Mouse (Mus musculus) neural tube, embryonic 14.5 days (tissue): Measurements from ENCODE around the gene Padi1. TPM values are rescaled to one million over a fixed set of nuclear protein-coding genes. Genes with fewer than 3 reads are reported as not detected.

Source experiments
- ATAC-seq: fragments of 200-750 bp; cut with Nextera tagmentation; 2 replicates; pipeline ENCODE4 v1.8.0; 2017; ENCODE audit warnings: low read depth, mild to moderate bottlenecking, moderate TSS enrichment, moderate library complexity
- H3K27ac ChIP-seq: fragments of 300-500 bp; sonication (generic); 2 replicates; pipeline ENCODE4 v1.5.1; 2014; ENCODE audit warnings: low read depth, mild to moderate bottlenecking, control low read depth, low read length, moderate library complexity, mixed read lengths
- H3K27me3 ChIP-seq: fragments of 300-500 bp; sonication (generic); 2 replicates; pipeline ENCODE4 v1.6.1; 2014; ENCODE audit warnings: low read length; ENCODE audit not compliant: control insufficient read depth, insufficient read depth
- H3K36me3 ChIP-seq: fragments of 300-500 bp; sonication (generic); 2 replicates; pipeline ENCODE4 v1.6.1; 2014; ENCODE audit warnings: low read length, mixed read lengths; ENCODE audit not compliant: control insufficient read depth, insufficient read depth
- H3K4me1 ChIP-seq: fragments of 300-500 bp; sonication (generic); 2 replicates; pipeline ENCODE4 v1.6.1; 2014; ENCODE audit warnings: low read length; ENCODE audit not compliant: control insufficient read depth, insufficient read depth
- H3K4me2 ChIP-seq: fragments of 300-500 bp; sonication (generic); 2 replicates; pipeline ENCODE4 v1.6.1; 2014; ENCODE audit warnings: mild to moderate bottlenecking, low read depth, low read length, control low read depth
- H3K4me3 ChIP-seq: fragments of 300-500 bp; sonication (generic); 2 replicates; pipeline ENCODE4 v1.5.1; 2014; ENCODE audit warnings: low read depth, low read length, control low read depth, mixed read lengths
- H3K9ac ChIP-seq: fragments of 300-500 bp; sonication (generic); replicated peaks from 2 replicates; pipeline ENCODE4 v1.6.1; 2014; ENCODE audit warnings: low read depth, mild to moderate bottlenecking, control low read depth, low read length, mixed read lengths
- H3K9me3 ChIP-seq: fragments of 300-500 bp; sonication (generic); 2 replicates; pipeline ENCODE4 v1.6.1; 2016; ENCODE audit warnings: low read length; ENCODE audit not compliant: control insufficient read depth
- WGBS: fragments of 180-500 bp; shearing (Covaris S2); extraction: QIAGEN DNeasy Blood & Tissue Kit; methylation state at CpG from one replicate; pipeline ENCODE4 v1.1.7; 2014; 5-methylcytosine and 5-hydroxymethylcytosine counted together
- polyA plus RNA-seq: library from polyadenylated mRNA; unstranded; fragments of >200 nt; fragmentation: Nextera tagmentation; extraction: Ambion mirVana; gene quantifications from 2 replicates; pipeline ENCODE4 v1.2.1, GENCODE M21; 2014

The Padi1 gene
- polyA plus RNA-seq, 1 experiment from 2014 or later, result not detected

DNA sequence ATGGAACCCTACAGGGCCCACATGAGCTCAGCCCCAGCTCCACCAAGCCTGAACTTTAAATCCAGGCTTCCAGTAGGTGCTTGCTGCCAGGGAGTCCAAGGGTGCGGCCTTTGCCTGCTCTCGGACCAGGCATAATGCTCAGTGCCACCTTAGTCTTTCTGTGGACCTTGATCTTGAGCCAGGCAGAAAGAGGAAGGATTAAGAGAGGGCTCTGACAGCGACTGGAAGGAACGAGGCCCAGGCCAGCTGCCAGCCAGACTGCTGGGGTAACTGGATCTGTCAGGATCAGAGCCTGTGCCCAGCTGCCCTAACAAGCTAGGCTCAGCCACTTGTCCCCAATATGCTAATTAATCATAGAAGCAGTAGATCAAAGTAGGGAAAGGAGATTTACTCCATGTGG is 34.2 kb upstream of the Padi1 start:
- Histone ChIP-seq H3K9ac (no peak overlapping the region), H3K4me1 (no peaks in the 10 kb centered on the region), H3K27ac (no peak overlapping the region), H3K36me3 (no peaks in the 10 kb centered on the region), H3K4me3 (no peak overlapping the region), H3K4me2 (no peak overlapping the region), H3K9me3 (no peaks in the 10 kb centered on the region), H3K27me3 (no peaks in the 10 kb centered on the region)
- no peak for ATAC-seq
- WGBS, result 79% methylated on average over 4 of the region's 4 CpGs

DNA sequence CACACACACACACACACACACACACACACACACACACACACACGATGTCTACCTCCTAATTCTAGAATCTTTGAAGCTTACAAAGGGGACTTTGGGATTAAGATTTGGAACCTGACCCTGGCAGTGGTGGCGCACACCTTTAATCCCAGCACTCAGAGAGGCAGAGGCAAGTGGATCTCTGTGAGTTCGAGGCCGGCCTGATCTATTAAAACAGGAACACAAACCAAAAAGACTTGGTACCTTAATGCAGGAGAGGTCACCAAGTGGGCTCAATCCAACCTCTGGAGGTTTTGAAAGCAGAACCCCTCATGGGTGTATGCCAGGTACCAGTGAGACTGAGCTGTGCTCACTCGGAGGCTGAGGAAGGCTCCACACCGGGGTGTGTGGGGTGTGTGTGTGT is 33.5 kb upstream of the Padi1 start:
- Histone ChIP-seq H3K9me3 (no peaks in the 10 kb centered on the region), H3K4me1 (no peaks in the 10 kb centered on the region), H3K27ac (no peak overlapping the region), H3K27me3 (no peaks in the 10 kb centered on the region), H3K4me2 (no peak overlapping the region), H3K36me3 (no peaks in the 10 kb centered on the region), H3K4me3 (no peak overlapping the region), H3K9ac (no peak overlapping the region)
- ATAC-seq, result no peak
- WGBS, result 95% methylated on average over 6 of the region's 6 CpGs

DNA sequence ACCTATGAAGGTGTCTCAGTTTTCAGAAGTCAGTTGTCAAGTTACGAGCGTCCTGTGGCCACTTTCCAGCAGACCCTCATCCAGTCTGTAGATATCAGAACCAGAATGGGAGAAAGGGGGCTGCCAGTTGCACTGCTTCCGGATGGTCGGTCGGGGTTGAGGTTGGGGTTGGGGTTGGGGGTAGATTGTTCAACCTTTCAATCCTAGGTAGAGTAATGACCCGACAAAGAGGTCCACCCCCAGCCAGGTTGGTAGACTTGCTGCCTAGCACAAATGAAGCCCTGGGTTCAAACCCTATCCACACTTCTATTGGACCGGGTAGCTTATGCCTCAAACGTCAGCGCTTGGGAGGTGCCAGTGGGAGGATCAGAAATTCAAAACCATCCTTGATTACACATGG is 33.1 kb upstream of the Padi1 start:
- Histone ChIP-seq H3K4me2 (no peak overlapping the region), H3K27ac (no peak overlapping the region), H3K27me3 (no peaks in the 10 kb centered on the region), H3K9me3 (no peaks in the 10 kb centered on the region), H3K9ac (no peak overlapping the region), H3K4me3 (no peak overlapping the region), H3K36me3 (no peaks in the 10 kb centered on the region), H3K4me1 (no peaks in the 10 kb centered on the region)
- WGBS, result 91% methylated on average over 9 of the region's 9 CpGs
- no peak for ATAC-seq

DNA sequence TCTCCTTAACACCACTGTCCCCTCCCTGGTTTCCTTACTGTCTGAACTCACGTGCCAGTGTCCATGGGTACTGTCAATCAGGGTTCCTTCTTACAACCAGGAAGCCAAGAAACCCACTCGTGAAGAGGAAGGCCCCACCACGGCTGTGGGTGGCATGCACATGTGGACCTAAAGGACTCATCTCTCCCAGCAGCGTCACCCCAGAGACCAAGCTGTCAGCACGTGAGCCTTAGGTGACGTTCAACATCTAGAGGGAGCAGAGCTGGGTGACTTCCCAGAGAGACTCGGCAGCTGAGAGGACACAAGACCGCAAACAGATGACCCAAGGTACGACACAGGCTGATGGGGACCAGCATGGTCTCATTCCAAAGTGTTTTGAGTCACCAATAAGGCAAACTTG is 31.9 kb upstream of the Padi1 start:
- Histone ChIP-seq H3K27ac (no peak overlapping the region), H3K36me3 (no peaks in the 10 kb centered on the region), H3K9me3 (no peaks in the 10 kb centered on the region), H3K4me1 (no peaks in the 10 kb centered on the region), H3K27me3 (no peaks in the 10 kb centered on the region), H3K4me2 (no peak overlapping the region), H3K4me3 (no peak overlapping the region), H3K9ac (no peak overlapping the region)
- ATAC-seq, result no peak
- WGBS, result 61% methylated on average over 9 of the region's 9 CpGs

DNA sequence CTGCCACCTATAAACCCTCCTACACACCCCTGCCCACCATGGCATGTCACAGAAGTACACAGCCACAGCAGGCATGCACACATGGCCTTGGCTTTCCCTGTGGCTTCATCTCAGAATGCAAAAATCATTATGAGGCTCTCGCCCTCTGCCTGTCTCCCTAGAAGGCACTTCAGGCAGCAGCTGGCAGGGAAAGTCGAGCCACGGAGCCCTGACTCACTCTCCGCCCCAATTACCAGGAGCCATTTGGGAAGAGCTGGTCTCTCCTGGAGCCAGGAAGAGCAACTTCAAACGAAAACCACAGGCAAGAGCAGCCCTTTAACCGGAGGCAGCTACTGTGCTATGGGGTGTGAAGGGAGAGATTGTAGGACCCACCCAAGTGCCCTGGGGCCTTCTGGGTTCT is 31.1 kb upstream of the Padi1 start:
- 62% methylated on average over 6 of the region's 6 CpGs for WGBS
- H3K4me2 ChIP-seq, result no peak overlapping the region
- H3K4me1 ChIP-seq, result no peaks in the 10 kb centered on the region
- no peaks in the 10 kb centered on the region for H3K9me3 ChIP-seq
- no peak for ATAC-seq
- no peak overlapping the region for H3K27ac ChIP-seq
- H3K9ac ChIP-seq, result no peak overlapping the region
- H3K27me3 ChIP-seq, result no peaks in the 10 kb centered on the region
- no peaks in the 10 kb centered on the region for H3K36me3 ChIP-seq
- no peak overlapping the region for H3K4me3 ChIP-seq

DNA sequence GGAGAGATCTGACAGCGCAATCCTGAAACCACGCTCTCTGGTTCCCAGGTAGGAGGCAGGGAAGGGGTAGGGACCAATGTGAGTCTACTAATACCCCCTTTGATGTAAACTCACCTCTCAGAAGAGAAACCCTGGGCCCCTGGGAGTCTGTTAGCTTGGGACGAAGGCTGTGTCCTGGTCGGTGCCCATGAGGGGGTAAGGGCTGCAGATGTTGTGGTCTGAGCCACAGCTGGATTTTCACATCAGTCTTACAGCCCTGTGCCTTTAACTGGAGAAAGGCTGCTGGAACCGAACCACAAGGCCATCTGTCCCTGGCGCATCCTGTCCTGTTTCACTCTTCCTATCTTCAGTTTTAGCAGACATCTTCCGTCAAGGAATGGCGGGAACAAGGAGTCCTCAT is 30.6 kb upstream of the Padi1 start:
- WGBS, result 87% methylated on average over 8 of the region's 8 CpGs
- no peaks in the 10 kb centered on the region for H3K27me3 ChIP-seq
- no peak overlapping the region for H3K27ac ChIP-seq
- no peak overlapping the region for H3K4me3 ChIP-seq
- no peaks in the 10 kb centered on the region for H3K4me1 ChIP-seq
- H3K36me3 ChIP-seq, result no peaks in the 10 kb centered on the region
- no peaks in the 10 kb centered on the region for H3K9me3 ChIP-seq
- no peak overlapping the region for H3K9ac ChIP-seq
- H3K4me2 ChIP-seq, result no peak overlapping the region
- ATAC-seq, result no peak

DNA sequence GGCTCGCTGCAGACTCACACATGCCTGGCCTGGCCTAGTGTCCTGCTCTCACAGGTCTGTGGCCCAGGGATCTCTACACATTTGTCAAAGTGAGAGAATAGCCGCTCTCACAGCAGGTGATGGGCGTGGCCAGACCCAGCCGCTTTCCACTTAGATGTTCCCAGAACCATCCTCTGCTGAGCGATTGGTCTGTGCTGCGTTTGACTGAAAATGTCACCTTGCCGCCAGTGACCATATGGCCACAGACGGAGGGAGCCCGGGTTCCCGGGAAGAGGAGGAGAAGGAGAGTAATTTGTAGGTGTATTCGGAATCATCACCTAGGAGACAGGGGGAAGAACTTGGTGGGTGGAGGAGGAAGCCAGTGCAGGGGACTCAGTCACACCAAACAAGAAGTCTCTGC is 27.4 kb upstream of the Padi1 start:
- H3K4me3 ChIP-seq, result no peak overlapping the region

DNA sequence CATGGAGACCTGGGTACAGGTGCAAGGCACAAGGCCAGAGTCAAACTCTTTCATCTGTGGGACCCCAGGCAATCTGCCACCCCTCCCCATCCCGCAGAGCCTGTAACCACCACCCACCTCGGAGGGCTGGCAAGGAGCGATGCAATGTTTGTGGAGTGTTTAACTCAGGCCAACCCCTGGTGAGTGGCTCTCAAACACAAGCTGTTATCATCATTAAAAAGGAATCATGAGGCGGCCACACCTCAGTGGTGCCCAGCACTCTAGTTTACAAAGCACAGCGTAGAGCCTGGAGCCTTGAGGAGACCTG is 27.1 kb upstream of the Padi1 start:
- Histone ChIP-seq H3K4me3 (no peak overlapping the region), H3K36me3 (no peaks in the 10 kb centered on the region), H3K27me3 (no peaks in the 10 kb centered on the region), H3K4me1 (no peaks in the 10 kb centered on the region), H3K9ac (no peak overlapping the region), H3K4me2 (no peak overlapping the region), H3K9me3 (no peaks in the 10 kb centered on the region), H3K27ac (no peak overlapping the region)
- WGBS, result 77% methylated on average over 5 of the region's 5 CpGs
- ATAC-seq, result no peak

More for the DNA sequence above, 27.4 kb upstream of the Padi1 start:
- WGBS, result 76% methylated on average over 11 of the region's 11 CpGs
- Histone ChIP-seq H3K36me3 (no peaks in the 10 kb centered on the region), H3K4me2 (no peak overlapping the region), H3K9me3 (no peaks in the 10 kb centered on the region), H3K9ac (no peak overlapping the region), H3K27ac (no peak overlapping the region), H3K4me1 (no peaks in the 10 kb centered on the region), H3K27me3 (no peaks in the 10 kb centered on the region)
- ATAC-seq, result no peak

DNA sequence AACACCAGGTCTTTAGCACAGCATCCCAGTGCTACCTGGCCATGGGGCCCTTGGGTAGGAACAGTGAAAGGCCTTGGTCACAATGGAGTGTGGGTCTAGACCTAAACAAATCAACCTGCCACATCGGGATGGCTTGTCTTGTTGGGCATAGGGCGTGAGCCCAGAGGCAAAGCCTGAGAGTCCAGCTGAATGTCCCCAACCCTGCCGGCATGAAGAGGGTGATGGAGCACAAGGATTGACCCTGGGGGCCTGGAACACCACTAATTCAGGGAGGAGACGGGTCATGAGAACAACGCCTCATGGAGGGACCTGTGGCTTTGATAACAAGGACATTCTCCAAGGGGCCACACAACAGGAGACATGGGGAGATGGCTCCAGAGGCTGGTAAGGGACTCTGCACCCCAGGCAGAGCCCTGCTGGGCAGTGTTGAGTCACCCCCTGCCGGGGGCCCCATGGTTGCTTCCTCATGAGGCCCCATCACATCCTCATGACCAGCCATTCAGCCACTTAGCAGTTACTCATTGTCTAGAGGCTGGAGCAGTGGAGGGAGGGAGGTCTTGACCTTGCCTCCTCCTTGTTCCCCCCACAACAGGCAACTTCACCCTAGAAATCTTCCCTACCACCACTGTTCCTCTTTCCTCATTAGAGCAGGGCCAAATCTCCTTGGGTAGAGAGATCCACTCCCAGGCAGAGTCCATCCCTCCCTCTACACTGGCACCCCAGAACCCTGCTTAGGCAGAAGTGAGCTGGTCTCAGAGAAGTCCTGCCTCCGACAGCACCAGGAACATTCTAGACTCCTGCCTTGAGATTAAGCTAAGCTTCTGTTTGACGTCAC is 26.5 kb upstream of the Padi1 start:
- Histone ChIP-seq H3K4me1 (no peaks in the 10 kb centered on the region), H3K4me3 (no peak overlapping the region), H3K27me3 (no peaks in the 10 kb centered on the region), H3K36me3 (no peaks in the 10 kb centered on the region), H3K9me3 (no peaks in the 10 kb centered on the region), H3K27ac (no peak overlapping the region), H3K4me2 (no peak overlapping the region), H3K9ac (no peak overlapping the region)
- WGBS, result 85% methylated on average over 8 of the region's 8 CpGs
- ATAC-seq, result no peak
